Mouse (Mus musculus) layer of hippocampus, adult 18-20 months (tissue): ENCODE results near the gene Tex2. TPM values are rescaled to one million over a fixed set of nuclear protein-coding genes. Genes with fewer than 3 reads are reported as not detected.
"Not testable (repeated sequence)": the region's sequence is repeated elsewhere in the genome, so short reads cannot be mapped to it uniquely, and the experiment has no call there.

ENCODE experiments used
- DNase-seq, 2 experiments: peaks; one replicate each; pipeline ENCODE4 v3.0.0; 2022; ENCODE audit warnings: low spot score in 2 of 2
- long read RNA-seq: library from polyadenylated mRNA; stranded (forward); transcript quantifications from one replicate; pipeline ENCODE4 v2.0.0, GENCODE M21; 2021
- total RNA-seq, 2 experiments: library from RNA; stranded (reverse); gene quantifications; 2 replicates each; pipeline ENCODE4 v1.2.3; 2021

Gene Tex2
- total RNA-seq: 100 to 1,000 TPM; 146 to 158 TPM
- long read RNA-seq, full-length matches to known transcripts: 18 of 89 reads
- long read RNA-seq, partial matches to known transcripts: 13 of 89 reads
- long read RNA-seq, other reads (novel, unspliced or antisense): 58 of 89 reads

DNA sequence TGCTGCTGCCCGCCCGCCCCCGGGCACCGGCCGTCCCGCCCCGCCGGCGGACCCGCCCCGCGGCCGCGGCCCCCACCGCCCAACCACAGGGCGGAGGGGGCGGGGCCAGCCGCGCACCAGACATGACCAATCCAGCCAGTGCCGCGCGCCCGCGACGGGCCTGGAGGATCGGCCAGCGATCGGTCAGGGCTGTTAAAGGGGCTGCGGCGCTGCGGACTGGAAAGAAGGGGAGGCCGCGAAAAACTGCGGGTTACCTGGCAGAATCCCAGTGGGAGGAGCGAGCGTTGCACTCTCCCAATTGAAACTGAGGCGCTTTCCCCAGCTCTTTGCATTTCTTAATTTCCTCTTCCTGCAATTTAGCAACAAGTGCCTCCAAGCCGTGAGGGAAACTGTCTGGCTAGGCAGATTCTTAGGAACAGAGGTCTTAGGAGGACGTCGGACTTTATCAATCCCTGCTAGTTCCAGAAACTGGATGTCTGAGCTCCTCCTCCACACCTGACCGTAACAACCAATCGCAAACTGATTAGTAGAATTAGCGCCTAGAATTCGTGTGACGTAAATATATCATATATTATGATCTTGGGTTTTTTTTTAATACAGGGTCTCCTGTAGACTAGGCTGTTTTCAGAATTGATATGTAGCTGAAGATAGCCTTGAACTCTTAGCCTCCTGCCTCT lies at the start of gene Tex2:
Gene Tex2, minus strand, starts transcription at position 463 of the 677 bp plus-strand sequence.
- DNase-seq: peak; percentile 97 to 98

DNA sequence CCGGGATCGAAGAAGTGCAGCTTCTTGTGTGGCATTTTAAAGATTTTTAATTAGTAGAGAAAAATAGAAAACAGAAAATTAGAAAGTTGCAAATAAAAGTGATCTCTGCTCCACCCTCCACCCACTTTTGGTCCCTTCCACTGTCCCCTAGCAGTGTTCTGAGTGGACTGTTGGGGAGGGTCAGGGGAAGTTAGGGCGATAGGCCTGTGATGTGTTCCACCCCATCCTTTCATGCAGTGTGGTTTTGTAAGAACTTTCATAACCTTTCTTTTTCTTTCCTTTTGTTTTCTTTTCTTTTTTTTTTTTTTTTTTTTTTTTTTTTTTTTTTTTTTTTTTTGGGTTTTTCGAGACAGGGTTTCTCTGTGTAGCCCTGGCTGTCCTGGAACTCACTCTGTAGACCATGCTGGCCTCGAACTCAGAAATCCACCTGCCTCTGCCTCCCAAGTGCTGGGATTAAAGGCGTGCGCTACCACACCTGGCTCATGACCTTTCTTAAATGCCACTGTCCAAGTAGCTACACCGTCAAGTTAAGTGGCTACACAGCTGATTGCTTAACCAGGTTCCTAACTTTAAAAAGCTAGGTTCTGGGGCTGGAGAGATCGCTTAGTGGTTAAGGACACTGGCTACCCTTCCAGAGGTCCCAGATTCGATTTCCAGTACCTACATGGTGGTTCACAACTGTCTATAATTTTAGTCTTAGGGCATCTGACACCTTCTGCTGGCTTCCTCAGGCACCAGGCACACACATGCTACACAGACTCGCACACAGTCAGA lies 49.6 kb upstream of the Tex2 start:
- DNase-seq: no peak

DNA sequence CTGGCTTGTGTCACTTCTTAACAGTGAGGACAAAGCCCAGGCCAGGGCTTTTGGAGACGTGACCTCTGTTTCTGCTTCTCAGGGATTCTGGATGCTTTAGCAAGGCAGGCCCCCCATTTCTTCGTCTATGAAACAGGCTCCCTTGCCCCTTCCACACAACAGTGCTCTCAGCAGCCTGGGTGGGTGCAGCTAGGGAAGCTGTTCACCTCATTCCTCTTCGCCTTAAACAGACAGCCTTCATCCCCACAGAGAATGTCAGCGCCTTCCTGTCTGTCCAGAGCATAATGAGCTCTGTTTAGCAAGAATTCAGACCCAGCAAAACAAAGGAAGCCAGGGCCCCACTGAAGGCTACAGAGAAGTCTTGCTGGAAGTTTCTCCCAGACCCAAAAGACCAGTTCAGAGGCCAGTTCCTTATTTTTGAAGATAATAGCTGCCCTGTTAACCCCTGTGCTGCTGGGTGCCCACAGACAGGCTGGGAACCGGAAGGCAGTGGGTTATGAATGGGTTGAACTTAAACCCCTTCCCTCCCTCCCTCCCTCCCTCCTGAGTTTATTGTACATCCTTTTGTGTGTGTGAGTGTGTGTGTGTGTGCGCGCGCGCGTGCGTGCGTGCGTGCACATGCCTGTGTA lies 47.3 kb upstream of the Tex2 start:
- no peak for DNase-seq

DNA sequence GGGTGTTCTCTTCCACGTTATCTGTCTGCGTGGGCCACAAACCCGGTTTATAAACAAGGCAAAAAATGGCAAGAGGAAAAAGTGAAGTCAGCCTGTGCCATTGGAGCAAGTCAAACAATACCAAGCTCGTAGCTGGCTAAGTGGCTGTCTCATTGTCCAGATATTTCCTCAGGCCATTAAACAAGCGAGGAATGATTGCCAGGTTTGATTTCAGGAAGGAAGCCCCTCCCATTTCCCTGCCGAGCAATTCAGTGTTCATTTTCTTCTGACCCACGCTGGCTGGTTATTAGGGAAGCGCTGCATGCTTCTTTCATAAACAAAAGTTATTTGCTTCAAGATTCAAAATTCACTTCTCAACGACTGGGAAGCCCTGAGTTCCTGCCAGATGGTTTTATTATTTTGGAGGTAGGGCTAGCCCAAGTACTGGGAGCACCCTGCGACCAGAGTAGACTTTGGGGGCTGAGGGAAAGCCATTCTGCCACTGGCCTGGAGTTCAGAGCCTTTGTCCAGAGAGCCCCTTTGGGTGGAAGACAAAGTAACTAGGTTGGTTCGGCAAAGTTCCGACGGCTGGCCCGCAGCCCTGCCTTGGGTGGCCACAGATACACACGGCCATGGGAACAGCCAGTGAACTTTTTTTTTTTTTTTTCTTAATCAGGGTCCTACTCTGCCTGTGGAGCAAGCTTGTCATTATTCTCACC lies 46.5 kb upstream of the Tex2 start:
- no peak for DNase-seq

DNA sequence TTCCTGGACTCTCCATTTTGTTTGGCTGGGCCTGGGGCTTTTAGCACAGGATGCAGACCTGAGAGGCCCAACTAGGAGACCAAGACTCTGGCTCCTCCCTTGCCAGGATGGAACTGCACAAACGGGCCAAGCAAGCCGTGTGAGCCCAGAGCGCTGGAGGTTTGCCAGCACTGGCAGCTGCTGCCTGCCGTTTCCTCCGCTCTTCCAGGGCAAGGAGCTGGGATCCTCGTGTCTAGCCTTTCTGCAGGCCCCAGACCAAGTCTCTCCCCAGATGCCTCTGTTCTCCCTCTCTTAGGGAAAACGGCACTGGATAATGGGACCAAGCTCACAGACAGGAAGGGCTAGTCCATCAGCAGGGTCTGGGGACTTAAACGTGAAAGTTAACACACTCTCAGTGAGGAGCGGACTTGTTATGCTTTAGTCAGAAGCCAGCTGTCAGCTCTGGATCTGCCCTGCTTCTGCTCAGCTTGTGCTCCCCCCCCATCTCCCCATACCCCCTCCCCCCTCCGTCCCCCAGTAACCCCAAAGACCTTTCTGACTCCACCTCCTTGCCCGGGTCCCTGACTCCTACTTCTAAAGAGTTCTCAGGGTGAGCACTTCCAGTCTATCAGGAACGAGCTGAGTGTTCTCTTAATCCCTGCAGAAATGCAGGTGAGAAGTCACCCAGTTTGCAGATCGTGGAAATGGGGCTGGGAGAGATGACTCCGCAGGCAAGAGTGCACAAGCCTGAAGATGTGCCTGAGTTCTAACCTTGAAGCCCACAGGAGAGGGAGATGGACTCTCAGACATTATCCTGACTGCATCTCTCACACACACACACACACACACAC lies 45.0 kb upstream of the Tex2 start:
- peak; percentile 51 to 80 for DNase-seq

DNA sequence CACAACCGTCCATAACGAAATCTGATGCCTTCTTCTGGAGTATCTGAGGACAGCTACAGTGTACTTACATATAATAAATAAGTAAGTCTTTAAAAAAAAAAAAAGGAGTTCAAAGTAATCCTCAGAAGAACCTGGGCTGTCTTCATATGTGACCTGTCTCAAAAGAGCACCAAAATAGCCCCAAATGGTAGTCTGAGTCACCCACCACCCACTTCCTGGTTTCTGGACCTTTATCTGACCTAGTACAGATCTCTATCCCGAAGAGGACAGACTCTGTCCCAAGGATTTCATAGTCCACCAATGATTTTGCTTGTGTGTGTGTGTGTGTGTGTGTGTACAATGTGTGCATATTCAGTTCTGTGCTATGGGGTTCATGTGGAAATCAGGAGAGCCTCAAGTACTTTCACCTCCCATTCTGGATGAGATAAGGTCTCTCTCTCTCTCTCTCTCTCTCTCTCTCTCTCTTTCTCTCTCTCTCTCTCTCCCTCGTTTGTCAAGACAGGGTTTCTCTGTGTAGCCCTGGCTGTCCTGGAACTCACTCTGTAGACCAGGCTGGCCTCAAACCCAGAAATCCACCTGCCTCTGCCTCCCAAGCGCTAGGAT lies 43.8 kb upstream of the Tex2 start:
- not testable (repeated sequence) for DNase-seq

DNA sequence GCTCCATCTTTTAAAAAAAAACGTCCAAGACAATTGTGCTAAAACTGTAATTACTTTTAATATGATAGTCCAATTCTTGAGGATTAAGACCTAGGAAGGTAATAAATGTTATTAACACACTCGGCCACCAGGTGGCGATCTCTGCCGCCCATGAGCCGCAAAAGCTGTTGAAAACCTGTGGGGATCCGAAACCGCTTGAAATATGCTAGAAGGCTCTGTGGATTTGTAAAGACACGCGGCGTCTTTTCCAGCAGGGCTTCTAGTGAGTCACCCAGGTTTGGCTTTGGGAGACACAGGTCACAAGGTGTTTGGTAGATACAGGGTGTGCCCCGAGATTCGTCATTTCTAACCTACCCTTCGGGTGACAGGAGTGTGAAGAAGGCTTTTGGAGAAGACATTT lies 35.1 kb upstream of the Tex2 start:
- peak; percentile 46 to 77 for DNase-seq

DNA sequence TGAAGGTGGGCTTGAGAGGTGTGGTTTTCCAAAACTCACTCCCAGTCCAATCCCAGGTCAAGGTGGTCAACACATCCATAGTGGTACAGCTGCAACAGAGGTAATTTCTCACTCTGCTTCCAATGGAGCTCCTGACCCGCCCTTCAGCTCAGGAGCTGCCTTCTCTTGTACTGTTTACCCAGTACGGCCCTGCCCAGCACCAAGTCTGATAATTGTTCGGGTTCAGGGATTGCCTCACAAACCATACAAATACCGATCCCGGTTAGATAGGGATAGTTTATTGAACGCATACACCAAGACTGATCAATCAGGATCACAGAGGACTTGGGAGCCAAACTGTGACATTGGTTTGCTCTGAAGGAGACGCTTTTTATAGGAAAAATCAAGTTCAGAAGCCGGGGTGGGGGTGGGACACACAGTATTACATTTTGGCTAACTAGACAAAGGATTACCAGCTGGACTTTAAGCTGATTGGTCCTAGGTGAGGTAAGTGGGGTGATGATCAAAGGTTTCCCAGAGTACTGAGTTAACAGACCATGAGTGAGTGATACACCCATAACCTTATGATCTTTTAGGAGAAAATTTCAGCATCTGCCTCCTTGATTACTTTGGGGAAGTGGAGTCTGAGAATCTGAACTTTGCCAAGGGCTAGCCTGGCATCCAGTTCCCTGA lies 29.9 kb upstream of the Tex2 start:
- no peak for DNase-seq

DNA sequence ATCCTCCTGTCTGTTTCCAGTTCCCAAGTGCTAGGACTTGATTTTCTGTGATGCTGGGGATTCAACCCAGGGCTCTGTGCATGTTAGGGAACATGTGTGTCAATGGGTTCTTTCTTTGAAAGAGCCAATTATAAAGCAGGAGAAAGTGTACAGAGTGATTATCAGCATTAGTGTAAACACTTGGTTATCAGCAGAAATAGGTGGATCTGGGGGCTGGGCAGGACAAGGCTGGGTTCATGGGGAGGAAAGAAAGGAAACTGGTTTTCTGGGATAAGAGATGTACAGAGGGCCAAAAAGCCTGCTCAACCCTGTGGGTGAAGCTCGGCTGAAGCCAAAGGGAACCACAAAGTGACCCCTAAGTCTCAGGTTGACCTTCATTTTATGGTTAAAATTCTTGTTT lies 28.4 kb upstream of the Tex2 start:
- no peak for DNase-seq

DNA sequence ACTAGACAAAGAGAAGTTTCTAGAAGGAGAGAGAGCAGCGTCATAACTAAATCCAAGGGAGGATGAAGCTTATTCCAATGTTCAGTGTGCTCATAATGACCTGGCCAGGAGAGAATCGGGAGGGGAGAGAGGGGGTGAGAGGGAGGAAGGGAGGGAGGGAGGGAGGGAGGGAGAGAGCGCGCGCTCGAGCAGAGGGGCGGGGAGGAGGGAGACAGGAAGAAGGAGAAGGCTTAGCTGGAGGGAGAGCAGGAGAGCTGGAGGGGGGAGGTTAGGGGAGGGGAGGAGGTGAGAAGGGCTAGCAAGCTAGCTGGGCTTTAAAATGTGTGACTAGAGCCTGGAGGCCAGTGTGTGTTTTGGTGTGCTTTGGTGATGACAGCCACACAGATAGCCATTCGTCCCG lies 26.8 kb upstream of the Tex2 start:
- no peak for DNase-seq

DNA sequence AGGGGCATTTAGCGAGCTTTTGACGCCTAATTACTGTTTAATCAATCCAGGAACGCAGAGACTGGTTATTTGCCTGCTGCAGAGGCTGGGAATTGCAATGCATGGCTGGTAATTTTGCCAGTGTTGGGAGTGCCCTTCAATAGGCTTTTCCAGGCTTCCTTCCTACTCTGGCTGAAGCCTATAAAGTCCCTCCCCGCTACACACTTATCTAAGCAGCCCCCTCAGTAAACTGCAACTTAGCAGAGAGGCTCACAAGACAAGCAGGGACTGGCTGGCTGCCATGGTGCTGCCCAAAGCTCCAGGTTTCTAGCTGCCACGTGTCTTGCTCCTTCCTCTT lies 26.1 kb upstream of the Tex2 start:
- no peak for DNase-seq

DNA sequence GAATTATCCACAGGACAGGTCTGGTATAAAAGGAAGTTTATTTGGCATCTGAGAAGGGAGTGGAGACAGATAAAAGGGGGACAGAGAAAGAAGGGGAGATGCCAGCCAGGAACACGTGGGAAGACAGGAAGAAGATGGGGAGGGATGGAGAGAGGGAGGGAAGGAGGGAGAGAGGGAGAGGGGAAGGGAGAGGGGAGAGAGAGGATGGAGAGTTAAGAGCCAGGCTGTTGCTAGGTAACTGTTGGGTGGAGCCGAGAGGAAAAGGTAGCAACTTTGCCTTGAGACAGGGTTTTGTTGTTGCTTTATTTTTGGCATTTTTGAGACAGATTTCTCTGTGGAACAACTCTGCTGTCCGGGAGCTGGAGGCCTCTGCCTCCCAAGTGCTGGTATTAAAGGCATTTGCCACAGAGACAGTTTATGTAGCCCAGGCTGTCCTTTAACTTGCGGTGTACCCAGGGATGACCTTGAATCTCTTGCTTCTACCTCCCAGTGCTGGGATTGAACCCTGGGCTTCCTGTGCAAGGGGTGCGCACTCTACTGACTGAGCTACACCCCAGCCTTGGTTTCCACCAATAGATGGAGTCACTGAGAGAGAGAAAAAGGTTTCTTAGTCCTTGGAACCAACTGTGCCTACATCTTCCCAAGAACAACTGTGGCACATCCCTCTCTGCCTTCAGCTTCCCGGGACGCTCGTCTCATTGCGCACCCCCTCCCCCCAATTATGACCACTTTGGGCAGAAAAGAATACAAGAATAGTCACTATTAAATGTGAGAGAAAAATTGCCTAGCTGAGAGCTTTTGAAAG lies 25.5 kb upstream of the Tex2 start:
- DNase-seq: no peak

DNA sequence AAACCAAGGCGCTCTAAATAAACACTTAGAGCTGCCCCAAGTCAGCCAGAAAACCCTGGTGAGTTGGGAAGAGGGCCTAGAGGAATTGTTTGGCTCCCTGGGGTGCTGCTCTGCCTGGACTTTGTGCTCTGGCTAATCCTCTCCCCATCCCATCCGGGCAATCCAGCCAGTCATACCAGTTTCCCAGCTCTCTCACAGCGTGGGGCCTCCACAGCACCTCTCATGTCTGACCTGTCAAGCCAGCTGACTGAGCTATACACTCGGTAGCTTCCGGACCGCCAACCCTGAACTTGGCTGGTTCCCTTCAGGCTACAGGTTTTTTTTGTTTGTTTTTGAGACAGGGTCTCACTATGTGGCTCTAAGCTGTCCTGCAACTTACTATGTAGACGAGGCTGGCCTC lies 24.5 kb upstream of the Tex2 start:
- no peak for DNase-seq

DNA sequence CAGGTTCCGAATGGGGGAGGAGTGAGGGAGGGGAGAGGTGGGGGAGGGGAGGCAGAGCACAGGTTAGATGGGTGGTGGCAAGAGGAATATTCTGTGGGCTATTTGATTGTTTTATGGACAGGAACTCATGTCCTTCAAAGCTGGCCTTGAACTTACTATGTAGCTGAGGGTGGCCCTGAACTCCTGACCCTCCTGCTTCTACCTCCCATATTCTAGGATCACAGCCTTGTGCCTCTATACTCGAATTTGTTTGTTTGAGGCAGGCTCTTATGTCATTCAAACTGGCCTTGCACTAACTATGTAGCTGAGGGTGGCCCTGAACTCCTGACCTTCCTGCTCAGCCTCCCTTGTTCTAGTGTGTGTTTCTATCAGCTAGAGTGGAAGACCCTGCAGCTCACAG lies 22.7 kb upstream of the Tex2 start:
- DNase-seq: no peak

DNA sequence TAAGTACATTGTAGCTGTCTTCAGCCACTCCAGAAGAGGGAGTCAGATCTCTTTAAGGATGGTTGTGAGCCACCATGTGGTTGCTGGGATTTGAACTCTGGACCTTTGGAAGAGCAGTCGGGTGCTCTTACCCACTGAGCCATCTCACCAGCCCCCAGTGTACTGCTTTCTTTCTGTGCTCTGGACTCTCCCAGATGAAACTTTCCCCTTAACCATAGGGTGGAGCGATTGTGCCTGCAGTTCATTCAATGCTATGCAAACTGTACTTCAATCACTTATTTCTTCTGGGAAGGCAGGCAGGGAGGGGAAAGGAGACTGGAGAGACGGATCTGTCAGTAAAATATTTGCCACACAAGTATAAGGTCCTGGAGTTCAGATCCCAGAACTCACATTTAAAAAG lies 21.0 kb upstream of the Tex2 start:
- DNase-seq: not testable (repeated sequence)

DNA sequence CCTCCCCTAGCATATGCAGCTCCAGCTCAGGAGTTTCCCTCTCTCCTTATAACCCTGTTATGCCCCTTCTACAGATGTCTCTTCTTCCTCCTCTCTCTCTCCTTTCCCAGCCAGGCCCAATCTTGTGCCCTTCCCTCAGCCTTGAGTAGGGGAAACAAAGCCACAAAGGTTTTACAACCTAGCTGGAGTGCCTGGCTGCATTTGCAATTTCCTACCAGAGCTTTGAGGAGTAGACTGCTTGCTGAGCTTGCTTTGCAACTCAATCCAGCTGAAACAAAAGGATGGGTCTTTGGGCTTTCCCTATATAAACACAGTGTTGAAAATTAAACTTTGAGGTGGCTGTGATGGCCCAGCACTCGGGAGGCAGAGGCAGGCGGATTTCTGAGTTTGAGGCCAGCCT lies 20.2 kb upstream of the Tex2 start:
- DNase-seq: no peak

DNA sequence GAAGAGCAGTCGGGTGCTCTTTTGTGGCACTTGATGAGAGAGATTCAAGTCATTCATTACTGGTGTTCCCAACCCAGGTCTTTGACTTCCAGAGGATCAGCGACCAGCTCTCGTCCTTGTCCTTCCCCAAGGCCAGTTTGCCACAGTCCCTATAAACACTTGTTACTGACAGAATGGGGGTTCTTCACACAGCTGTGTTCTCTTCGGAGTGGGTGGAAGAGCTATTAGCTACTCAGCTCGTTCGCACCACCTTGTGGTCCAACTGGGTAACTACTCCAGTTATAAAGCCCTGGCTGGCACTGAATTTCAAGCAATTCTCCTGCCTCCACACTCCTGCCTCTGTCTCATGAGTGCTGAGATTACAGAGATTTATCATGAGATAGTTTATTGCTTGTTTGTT lies 14.5 kb upstream of the Tex2 start:
- DNase-seq: peak; percentile 43 to 84

DNA sequence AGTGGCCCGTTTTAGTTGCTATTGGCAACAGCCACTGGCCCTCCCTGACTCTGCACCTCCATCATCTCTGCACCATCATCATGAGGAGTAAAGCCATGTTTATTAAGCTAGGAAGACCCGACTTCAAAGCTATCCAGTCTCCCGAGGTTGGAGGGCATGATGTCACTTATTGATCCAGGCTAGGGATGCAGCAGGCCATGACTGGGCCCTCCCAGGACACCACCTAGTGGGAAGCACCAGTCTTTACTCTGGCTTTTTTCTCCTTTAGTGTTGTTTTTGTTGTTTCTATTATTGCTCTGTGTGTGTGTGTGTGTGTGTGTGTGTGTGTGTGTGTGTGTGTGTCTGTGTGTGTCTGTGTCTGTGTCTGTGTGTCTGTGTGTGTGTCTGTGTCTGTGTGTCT lies 12.4 kb upstream of the Tex2 start:
- no peak for DNase-seq

DNA sequence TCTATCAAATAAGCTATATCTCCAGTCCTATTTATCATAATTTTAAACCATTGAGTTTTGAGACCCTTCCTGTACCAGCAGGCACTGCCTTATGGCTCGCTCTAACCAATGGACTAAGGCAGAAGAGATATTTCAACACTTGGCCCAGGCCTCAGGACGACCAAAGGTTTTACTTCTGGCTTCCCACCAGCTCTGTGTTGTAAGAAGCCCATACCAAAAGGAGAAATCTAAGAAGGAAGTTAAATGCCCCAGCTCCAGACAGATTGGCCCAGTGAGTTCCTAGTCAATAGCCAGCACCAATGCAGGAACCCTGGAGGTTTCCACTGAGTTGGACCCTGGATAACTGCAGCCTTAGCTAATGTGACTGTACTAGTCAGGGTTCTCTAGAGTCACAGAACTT lies 10.4 kb upstream of the Tex2 start:
- no peak for DNase-seq
